In the genomic region with DNA sequence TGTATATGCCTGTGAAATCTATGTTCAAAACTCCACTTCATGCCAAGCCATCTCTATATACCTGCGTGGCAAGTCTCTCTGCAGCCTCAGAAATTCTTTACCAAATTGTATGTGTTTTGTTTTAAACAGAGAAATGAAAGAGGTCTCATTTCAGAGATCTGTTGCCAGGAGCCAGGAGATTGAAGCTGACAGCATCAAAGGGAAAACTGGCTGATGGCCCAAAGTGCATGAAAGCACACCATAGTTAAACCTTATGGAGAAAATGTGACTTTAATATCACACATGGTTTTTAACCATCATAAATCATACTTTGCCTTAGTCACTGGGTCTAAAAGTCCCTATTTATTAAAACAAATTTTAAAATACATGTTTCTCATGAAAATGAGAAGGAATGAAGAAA, we compare ENCODE assay signal across 15 mouse cellular contexts. TPM values are rescaled to one million over a fixed set of nuclear protein-coding genes. Genes with fewer than 3 reads are reported as not detected.
DNase-seq lines count a peak whose midpoint lies in the region; ATAC-seq and TF ChIP-seq lines count a peak whose summit lies in the region.
"Had no signal": no experiment of that assay in that cellular context is flagged by ENCODE, and none has a peak within 500 bp of the region (broad histone marks: within the 10 kb centered on the region; RNA-seq: fewer than 3 reads in every experiment).

No protein-coding gene starts in this region.

- no peaks in the 10 kb centered on the region for H3K27me3 ChIP-seq in forebrain, embryonic 15.5 days
- peaks cover 47% of the 10 kb centered on the region for H3K27me3 ChIP-seq in forebrain, embryonic 10.5 days (ENCODE audit: poor library complexity, severe bottlenecking)
- no peaks in the 10 kb centered on the region for H3K27me3 ChIP-seq in midbrain, embryonic 14.5 days (ENCODE audit: control insufficient read depth, insufficient read depth, low read length)
- 0 out of 2 replicates have a peak, but pooled peaks cover 2% of the 10 kb centered on the region for H3K27me3 ChIP-seq in midbrain, embryonic 11.5 days (ENCODE audit: control insufficient read depth, insufficient read depth, low read length)
- H3K27me3 ChIP-seq in forebrain, postnatal 0 days (ENCODE audit: insufficient read depth, low read length) = no peaks in the 10 kb centered on the region
- H3K27me3 ChIP-seq: midbrain, embryonic 12.5 days had no signal

- no peak overlapping the region for H3K9ac ChIP-seq in forebrain, embryonic 15.5 days (replicated peaks)
- H3K9ac ChIP-seq in midbrain, embryonic 14.5 days (replicated peaks; ENCODE audit: low read length) = 0 out of 2 replicates have a peak overlapping the region, but pooled peaks have one; percentile 7
- H3K9ac ChIP-seq in midbrain, embryonic 11.5 days (ENCODE audit: low read length) = no peak overlapping the region
- H3K9ac ChIP-seq in forebrain, postnatal 0 days = peak overlapping the region; percentile 87
- H3K9ac ChIP-seq: limb, embryonic 15.5 days; liver, postnatal 0 days had no signal

- DNase-seq in forebrain, embryonic 10.5 days (ENCODE audit: extremely low spot score, low spot score) = no peak
- peak; percentile 15 for DNase-seq in midbrain, embryonic 14.5 days
- no peak for DNase-seq in midbrain, embryonic 11.5 days (ENCODE audit: low spot score, missing footprints)
- no peak for DNase-seq in forebrain, postnatal 0 days
- DNase-seq: adrenal gland, adult 8-10 months; liver, postnatal 0 days; thymus, adult 18-20 months had no signal

- ATAC-seq in forebrain, embryonic 15.5 days (replicated peaks) = no peak
- ATAC-seq in midbrain, embryonic 14.5 days (ENCODE audit: low FRiP score, low TSS enrichment) = no peak
- ATAC-seq in midbrain, embryonic 11.5 days (ENCODE audit: low FRiP score) = no peak
- ATAC-seq in forebrain, postnatal 0 days = no peak
- no peak for ATAC-seq in CD4-positive, CD25-positive, alpha-beta regulatory T cell, adult 4 months
- no peak for ATAC-seq in monocyte, adult 5-6 weeks (replicated peaks; ENCODE audit: insufficient number of reproducible peaks, low FRiP score, low TSS enrichment, poor library complexity, severe bottlenecking)
- ATAC-seq: liver, postnatal 0 days had no signal

- TF ChIP-seq CTCF in forebrain, postnatal 0 days (IDR thresholded peaks at IDR 0.05; ENCODE audit: low read depth) = no peak

- H3K4me1 ChIP-seq in forebrain, embryonic 15.5 days = peaks cover 18% of the 10 kb centered on the region
- peaks cover 34% of the 10 kb centered on the region for H3K4me1 ChIP-seq in forebrain, embryonic 10.5 days
- peaks cover 12% of the 10 kb centered on the region for H3K4me1 ChIP-seq in midbrain, embryonic 14.5 days (ENCODE audit: control insufficient read depth, insufficient read depth, low read length)
- H3K4me1 ChIP-seq in midbrain, embryonic 11.5 days (ENCODE audit: control insufficient read depth, insufficient read depth, low read length) = 0 out of 2 replicates have a peak, but pooled peaks cover 3% of the 10 kb centered on the region
- peaks cover 3% of the 10 kb centered on the region; the same call in 1 of the 2 replicates for H3K4me1 ChIP-seq in forebrain, postnatal 0 days (ENCODE audit: insufficient read depth)

- 23% methylated on average over 1 of the region's 1 CpGs for WGBS in forebrain, embryonic 15.5 days
- WGBS in forebrain, embryonic 10.5 days = 70% methylated on average over 1 of the region's 1 CpGs
- 62% methylated on average over 1 of the region's 1 CpGs for WGBS in midbrain, embryonic 14.5 days
- 72% methylated on average over 1 of the region's 1 CpGs for WGBS in midbrain, embryonic 11.5 days
- 24% methylated on average over 1 of the region's 1 CpGs for WGBS in forebrain, postnatal 0 days

- peak overlapping the region; percentile 98 for H3K27ac ChIP-seq in forebrain, embryonic 15.5 days (replicated peaks)
- H3K27ac ChIP-seq in forebrain, embryonic 10.5 days = no peak overlapping the region
- peak overlapping the region; percentile 97 for H3K27ac ChIP-seq in midbrain, embryonic 14.5 days (replicated peaks; ENCODE audit: low read depth, low read length)
- no peak overlapping the region for H3K27ac ChIP-seq in midbrain, embryonic 11.5 days (ENCODE audit: low read depth, low read length)
- H3K27ac ChIP-seq in forebrain, postnatal 0 days (ENCODE audit: low read depth, low read length) = peak overlapping the region; percentile 95
- H3K27ac ChIP-seq: limb, embryonic 15.5 days had no signal

- 0 out of 2 replicates have a peak overlapping the region, but pooled peaks have one; percentile 89 for H3K4me3 ChIP-seq in forebrain, embryonic 15.5 days
- no peak overlapping the region for H3K4me3 ChIP-seq in forebrain, embryonic 10.5 days
- no peak overlapping the region; the same call in 1 of the 2 replicates for H3K4me3 ChIP-seq in midbrain, embryonic 14.5 days (replicated peaks; ENCODE audit: low read depth, low read length)
- H3K4me3 ChIP-seq in midbrain, embryonic 11.5 days (ENCODE audit: low read depth, low read length) = no peak overlapping the region
- H3K4me3 ChIP-seq in forebrain, postnatal 0 days (ENCODE audit: low read depth, low read length) = peak overlapping the region; percentile 73; the same call in 1 of the 2 replicates
- H3K4me3 ChIP-seq: limb, embryonic 15.5 days had no signal

- no peaks in the 10 kb centered on the region for H3K9me3 ChIP-seq in forebrain, embryonic 15.5 days
- H3K9me3 ChIP-seq in forebrain, embryonic 10.5 days = no peaks in the 10 kb centered on the region
- H3K9me3 ChIP-seq in midbrain, embryonic 14.5 days (ENCODE audit: control insufficient read depth, low read length) = no peaks in the 10 kb centered on the region
- H3K9me3 ChIP-seq in midbrain, embryonic 11.5 days (ENCODE audit: control insufficient read depth, low read length) = no peaks in the 10 kb centered on the region
- H3K9me3 ChIP-seq in forebrain, postnatal 0 days (ENCODE audit: low read length) = no peaks in the 10 kb centered on the region
- H3K9me3 ChIP-seq: limb, embryonic 15.5 days; midbrain, embryonic 12.5 days had no signal

- H3K4me2 ChIP-seq in forebrain, embryonic 15.5 days (replicated peaks) = peak overlapping the region; percentile 76; the same call in 1 of the 2 replicates
- H3K4me2 ChIP-seq in midbrain, embryonic 14.5 days (ENCODE audit: low read length) = peak overlapping the region; percentile 73
- H3K4me2 ChIP-seq in midbrain, embryonic 11.5 days = no peak overlapping the region
- peak overlapping the region; percentile 63 for H3K4me2 ChIP-seq in forebrain, postnatal 0 days (ENCODE audit: low read depth)

- H3K36me3 ChIP-seq in forebrain, embryonic 15.5 days = no peaks in the 10 kb centered on the region
- H3K36me3 ChIP-seq in forebrain, embryonic 10.5 days (replicated peaks) = no peaks in the 10 kb centered on the region
- H3K36me3 ChIP-seq in midbrain, embryonic 14.5 days (ENCODE audit: control insufficient read depth, insufficient read depth, low read length) = no peaks in the 10 kb centered on the region
- no peaks in the 10 kb centered on the region for H3K36me3 ChIP-seq in midbrain, embryonic 11.5 days (ENCODE audit: control insufficient read depth, insufficient read depth, low read length)
- no peaks in the 10 kb centered on the region for H3K36me3 ChIP-seq in forebrain, postnatal 0 days (ENCODE audit: insufficient read depth)
- H3K36me3 ChIP-seq: limb, embryonic 15.5 days; midbrain, embryonic 12.5 days had no signal

RNA-seq across cellular contexts. Expression of a gene that starts 1.2 kb away (rescaled TPM):
- 198 and 222 TPM in 2 replicates for polyA plus RNA-seq in forebrain, embryonic 15.5 days (2015; fragmentation: Nextera tagmentation; extraction: Ambion mirVana)
- polyA plus RNA-seq in forebrain, embryonic 10.5 days (2016; fragmentation: Nextera tagmentation; extraction: Ambion mirVana) = 1.0 and 1.8 TPM in 2 replicates
- polyA plus RNA-seq in midbrain, embryonic 14.5 days (2014; fragmentation: Nextera tagmentation; extraction: Ambion mirVana) = 179 and 191 TPM in 2 replicates
- 12.0 and 13.9 TPM in 2 replicates for polyA plus RNA-seq in midbrain, embryonic 11.5 days (2014; fragmentation: Nextera tagmentation; extraction: Ambion mirVana)
- 281 and 308 TPM in 2 replicates for total RNA-seq in forebrain, postnatal 0 days (2014; rRNA removed)
- 101 and 159 TPM in 2 replicates for polyA plus RNA-seq in forebrain, postnatal 0 days (2015; fragmentation: Nextera tagmentation; extraction: Ambion mirVana)
- polyA plus RNA-seq in CD4-positive, CD25-positive, alpha-beta regulatory T cell, adult 4 months (2017; shearing (Covaris generic)) = not detected
- 0.58 TPM in 1 of 3 replicates, not detected in the others for total RNA-seq in monocyte, adult 5-6 weeks (2017)
- total RNA-seq: granulocyte monocyte progenitor cell, adult 5-6 weeks; MEL; neutrophil, adult 5-6 weeks had no signal
- polyA plus RNA-seq: liver, postnatal 0 days had no signal

Comparison
In these comparisons a context has a peak if more than half of its experiments do, and no peak if none do; other contexts are left out.
1. H3K27ac ChIP-seq: peak in forebrain, embryonic 15.5 days (single experiment), midbrain, embryonic 14.5 days (single experiment) and forebrain, postnatal 0 days (single experiment); none in forebrain, embryonic 10.5 days (single experiment) and midbrain, embryonic 11.5 days (single experiment).
2. H3K4me3 ChIP-seq: peak in forebrain, embryonic 15.5 days (single experiment) and forebrain, postnatal 0 days (single experiment); none in forebrain, embryonic 10.5 days (single experiment), midbrain, embryonic 14.5 days (single experiment) and midbrain, embryonic 11.5 days (single experiment).
3. H3K9ac ChIP-seq: peak in midbrain, embryonic 14.5 days (single experiment) and forebrain, postnatal 0 days (single experiment); none in forebrain, embryonic 15.5 days (single experiment) and midbrain, embryonic 11.5 days (single experiment).